Mouse (Mus musculus) embryo, embryonic 11 days (tissue): ENCODE data around the gene Mapt.

Experiments used
- DNase-seq: peaks from one replicate; pipeline ENCODE4 v3.0.0-alpha.2; 2015

Mapt gene

DNA sequence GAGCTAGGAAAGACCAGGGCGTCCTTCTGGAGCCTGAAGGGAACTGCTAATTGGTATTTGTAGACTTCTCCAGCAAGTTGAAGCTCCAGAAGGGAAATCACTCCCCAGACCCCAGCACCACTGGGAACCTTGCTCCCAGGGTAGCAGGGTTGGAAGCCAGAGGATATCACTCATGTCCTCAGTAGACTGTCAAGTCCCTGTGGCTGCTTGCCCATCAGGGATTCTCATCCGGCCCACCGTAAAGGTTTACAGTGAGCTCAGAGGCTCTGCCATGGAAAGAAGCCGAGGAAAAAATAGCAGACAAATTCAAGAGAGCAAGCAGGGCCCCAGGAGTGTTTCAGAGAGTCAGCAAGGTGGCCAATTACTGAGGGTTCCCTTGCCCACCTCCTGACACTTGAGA, 47.9 kb downstream of the Mapt start:
- DNase-seq, result no peak

DNA sequence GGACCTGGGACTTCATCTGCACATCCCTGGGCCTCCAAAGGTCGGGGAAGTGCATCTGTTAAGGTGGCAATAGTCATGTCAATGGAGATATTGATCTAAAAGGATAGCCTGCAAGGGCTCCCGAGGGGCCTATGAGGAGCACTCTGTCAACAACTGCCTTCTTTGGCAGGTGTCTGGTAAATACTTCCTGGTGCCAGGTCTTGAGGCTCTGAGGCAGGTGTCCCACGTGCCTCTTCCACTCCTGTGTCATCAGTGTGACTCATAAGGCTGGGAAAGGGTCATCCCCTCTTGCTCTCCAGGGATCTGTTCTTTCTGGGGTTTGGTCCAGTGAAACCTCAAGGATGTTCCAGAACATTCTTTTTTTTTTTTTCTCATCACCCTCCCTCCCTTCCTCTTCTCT, 48.3 kb downstream of the Mapt start:
- DNase-seq, result no peak

DNA sequence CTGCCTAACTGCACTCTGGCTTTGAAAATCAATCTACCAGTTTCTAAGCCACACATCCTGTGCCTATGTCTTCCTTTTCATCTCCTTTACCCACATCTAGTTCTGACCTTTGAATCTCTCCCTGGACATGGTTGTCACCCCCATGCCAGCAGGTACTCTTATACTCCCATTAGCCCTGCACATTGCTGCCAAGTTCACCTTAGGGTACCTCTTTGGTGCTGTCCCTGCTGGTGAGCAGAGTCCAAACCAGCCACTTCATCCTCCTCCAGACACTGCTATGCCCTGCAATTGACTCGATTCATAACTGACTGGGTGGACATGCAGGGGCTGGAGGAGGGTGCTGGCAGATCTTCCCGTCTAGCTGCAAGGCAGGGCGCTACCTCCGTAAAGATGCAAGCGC, 50.3 kb downstream of the Mapt start:
- DNase-seq, result no peak

DNA sequence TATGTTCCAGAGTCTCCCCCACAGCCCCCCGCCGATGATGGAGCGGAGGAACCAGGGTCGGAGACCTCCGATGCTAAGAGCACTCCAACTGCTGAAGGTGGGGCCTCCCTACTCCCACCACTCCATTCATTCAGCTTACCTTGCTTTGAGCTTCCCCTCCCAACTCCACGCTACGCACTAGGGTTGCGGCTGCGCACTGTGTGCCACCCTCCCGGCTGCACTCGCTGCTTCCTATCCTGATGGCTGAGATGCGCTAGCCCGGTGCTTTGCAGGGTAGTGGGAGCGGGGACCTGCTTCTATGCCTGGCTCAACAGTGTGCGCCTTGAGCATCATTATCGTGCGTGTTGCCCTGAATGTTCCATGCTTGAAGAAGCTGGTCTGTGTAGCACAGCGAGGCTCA, 55.9 kb downstream of the Mapt start:
- DNase-seq, result no peak

DNA sequence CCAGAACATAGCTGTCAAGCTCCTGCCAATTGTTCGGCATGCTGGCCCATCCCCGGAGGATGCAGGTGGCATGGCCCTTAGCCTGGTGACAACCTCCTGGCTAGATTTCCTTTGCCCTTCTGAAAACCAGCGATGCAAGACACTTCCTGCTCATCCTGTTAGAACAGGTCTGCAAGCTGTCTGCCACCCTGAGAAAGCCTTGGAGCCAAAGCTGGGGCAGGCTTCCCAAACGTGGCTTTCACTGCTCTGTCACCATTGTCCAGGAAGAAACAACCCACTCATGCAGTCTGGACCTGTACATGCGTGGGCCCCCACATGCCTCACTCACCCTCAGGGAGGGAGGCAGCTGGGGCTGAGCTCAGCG, 57.6 kb downstream of the Mapt start:
- DNase-seq, result no peak

DNA sequence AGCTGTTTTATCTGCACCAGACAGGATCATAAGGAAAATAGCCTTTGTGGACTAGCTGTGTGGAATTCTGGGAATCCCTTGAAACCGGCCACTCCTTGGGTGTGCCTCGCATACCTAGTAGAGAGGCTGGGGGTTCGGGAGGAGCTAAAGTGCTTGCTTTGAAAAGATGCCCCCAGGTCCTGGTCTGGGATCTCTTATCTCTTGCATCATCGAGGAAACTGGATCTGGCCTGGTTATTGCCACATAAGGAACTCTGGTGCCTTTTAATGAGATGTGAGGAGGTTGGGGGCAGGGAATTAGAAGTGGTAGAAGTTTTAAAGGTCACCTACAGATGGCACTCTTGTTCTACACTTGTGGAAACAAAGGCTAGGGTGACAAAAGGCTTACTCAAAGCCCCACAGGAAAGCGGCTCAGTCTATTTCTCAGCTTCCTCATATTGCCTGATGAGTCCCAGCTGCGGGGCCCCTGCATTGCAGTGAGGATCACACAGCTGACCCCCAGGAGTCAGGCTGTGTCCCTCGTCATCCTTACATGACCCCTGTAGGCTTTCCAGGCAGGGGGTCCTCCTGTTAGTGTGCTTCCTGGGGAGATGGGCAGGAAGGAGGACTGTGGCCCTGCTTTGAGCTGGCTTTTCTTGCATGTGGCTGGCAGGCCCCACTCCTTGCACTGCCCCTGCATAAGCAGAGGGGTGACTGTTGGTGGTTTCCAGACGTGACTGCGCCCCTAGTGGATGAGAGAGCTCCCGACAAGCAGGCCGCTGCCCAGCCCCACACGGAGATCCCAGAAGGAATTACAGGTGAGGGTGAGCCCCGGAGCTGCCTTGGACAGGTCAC, 58.2 kb downstream of the Mapt start:
- peak; percentile 86 for DNase-seq

DNA sequence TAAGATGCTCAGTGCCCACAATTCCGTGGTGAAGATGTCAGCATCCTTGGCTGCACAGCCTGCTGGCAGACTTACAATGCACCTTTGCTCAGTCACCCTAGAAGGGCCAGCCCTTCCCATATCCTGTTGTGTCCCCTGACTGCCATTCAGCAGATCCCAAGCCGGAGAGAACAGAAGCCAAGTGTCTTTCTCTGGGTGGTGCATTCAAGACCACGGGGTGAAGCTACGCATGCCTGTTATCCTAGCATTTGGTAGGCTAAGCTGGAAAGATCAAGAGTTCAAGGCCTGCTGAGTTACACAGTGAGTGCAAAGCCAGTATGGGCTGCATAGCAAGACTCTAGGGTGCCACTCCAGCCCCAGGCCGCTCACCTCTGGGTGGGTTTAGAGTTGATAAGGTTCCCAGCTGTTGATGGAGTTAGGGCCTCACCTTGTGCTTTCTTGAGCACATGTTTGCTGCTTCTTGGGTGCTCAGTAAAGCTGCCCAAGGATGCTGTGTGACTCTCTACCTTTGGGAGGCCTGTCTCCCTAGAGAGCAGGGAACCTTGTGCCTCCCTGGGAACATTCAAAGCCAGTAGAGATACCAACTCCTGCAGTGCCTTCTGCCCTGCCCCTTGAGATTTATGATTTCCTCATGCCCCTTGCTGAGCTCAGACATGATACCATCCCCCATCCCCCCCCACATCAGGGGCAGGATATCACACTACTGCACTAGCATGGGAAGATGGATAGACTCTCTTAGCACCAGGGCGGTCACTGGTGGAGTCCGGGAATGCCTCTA, 61.4 kb downstream of the Mapt start:
- no peak for DNase-seq

DNA sequence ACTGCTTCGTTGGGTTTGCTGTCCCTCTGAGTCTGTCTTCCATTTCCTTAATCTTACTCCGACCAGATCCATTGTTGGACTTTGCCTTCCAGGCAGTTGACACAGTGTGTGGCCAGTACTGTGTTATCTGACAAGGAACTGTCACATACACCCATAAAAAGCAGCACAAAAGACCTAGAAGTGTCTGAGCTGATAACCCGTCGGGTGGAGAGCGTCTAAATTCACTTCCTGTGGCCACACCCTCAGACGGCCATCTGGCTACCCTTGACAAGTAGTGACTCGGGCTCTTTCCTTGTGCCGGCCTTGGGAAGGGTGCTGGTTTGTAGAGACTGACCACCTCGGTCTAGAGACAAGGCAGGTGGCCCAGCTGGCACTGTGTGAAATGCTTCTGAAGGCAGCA, 62.1 kb downstream of the Mapt start:
- DNase-seq, result no peak

DNA sequence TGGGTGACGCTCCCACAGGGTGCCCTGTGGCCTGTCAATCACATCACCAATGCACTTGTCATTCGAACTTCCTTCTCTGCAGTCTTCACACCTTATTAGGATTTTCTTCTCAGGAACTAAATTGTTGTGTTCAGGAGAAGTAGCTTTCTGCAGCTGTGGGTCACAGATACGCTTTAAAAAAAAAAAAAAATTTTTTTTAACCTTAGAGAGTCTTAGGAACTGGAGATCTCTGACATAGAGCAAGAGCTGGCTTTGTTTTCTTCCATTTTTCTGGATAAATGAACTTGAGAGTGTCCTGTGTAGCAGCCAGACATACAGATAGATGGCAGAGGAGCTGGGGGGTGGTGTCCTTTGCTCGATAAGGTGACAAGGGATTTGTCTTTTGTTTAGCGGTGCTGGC, 64.0 kb downstream of the Mapt start:
- no peak for DNase-seq

DNA sequence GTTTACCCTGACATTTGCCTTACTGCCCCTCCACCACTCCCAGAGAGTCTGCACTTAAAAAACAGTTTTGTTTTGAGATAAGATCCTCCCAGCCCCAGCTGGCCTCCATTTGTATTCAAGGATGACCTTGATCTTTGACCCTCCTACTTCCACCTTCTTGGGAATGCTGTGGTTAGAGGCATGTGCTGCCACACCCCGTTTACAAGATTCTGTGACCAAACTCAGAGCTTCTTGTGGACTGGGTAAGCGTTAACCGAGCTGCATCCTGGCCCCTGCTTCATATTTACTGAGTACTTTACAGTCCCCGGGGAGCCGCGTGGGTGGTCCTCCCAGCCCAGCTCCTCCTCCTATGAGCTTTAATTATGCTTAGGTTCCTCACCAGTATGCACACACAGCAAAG, 64.5 kb downstream of the Mapt start:
- DNase-seq, result peak; percentile 25

DNA sequence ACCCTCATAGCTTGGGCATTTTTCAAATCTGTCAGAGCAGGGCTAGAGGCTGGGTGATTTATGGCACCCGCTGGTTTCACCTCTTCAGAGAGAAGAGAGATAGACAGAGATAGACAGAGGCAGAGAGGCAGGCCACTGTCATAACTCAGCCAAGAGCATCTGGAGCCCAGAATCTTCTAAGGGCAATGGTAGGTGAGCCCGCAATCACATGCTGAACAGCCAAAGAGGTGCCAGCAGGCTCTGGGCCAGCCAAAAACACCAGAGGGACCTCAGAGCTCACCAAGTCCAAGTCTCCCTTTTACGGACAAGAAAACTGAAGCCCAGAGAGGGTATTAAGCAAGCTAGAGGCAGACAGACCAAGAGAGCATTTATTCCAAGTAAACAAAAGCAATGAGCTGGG, 66.5 kb downstream of the Mapt start:
- no peak for DNase-seq

DNA sequence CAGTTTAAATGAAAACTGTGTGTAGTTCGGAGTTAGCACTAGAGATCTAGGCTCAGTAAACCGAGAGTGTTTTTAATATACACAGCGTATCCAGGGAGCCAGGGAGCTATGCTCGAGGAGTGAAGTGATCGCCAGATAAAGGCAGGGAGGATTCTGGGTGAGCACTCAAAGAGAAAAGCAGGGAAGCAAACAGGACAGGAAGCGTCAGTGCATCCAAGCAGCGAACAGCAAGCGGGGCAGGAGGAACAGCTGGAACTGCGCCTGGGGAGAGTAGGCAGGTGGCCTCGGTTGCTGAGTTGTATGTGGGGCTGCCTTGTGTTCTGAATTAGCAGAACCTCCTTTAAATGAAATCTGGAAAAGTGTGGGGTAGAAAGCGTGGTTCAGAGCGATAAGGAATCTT, 71.4 kb downstream of the Mapt start:
- peak; percentile 26 for DNase-seq

DNA sequence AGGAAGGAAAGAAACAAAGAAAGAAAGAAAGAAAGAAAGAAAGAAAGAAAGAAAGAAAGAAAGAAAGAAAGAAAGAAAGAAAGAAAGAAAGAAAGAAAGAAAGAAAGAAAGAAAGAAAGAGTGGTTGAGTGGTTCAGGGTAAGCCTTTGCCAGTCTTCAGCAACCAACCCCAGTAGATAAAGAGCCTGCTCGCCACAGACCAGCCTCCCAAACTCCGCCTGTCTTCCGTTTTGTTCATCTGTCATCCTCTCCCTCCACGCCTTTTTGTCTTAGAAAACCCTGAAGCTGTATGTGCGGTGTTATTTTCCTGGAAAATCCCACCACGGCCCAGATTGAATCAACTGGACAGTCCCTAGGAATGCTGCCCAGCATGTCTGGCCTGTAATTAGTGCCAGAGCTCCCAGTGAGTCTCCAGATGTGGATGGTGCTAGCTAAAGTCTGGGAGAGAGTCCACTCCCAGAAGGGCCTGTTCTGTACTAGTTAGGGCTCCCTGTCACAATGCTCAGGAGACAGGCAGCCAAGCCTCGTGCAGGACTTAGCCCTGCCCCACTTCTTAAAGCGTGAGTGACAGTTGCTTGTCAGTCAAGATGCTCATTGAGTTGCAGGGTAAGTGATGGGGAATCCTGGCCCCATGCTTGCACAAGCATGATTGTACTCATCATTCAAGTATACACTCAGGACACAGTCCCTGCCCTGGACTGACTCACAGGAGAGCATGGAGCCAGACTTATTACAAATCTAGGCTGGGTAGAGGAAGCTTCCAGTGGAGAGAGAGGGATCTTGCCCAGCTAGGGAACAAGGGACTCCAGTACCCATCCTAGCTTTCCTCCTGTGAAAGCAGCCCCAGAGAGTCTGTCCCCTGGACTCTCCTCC, 72.1 kb downstream of the Mapt start:
- peak; percentile 49 for DNase-seq

DNA sequence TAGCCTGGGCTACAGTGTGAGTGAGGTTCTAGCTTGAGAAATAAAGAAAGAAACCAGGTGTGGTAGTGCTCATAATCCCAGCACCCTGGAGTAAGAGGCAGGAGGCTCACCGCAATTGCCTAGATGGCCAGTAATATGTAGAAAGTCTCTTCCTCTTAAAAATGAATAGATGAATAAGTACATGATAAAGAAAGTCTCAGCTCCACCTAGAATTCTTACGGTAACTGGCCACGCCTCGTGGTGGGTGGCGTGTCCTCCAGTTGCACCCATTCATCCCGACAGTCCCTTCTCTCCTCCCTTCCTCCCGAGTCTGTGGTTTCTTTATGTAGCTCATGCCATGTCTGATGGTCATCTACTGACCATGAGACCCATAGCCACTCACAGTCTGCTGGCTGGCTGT, 74.5 kb downstream of the Mapt start:
- DNase-seq, result no peak

DNA sequence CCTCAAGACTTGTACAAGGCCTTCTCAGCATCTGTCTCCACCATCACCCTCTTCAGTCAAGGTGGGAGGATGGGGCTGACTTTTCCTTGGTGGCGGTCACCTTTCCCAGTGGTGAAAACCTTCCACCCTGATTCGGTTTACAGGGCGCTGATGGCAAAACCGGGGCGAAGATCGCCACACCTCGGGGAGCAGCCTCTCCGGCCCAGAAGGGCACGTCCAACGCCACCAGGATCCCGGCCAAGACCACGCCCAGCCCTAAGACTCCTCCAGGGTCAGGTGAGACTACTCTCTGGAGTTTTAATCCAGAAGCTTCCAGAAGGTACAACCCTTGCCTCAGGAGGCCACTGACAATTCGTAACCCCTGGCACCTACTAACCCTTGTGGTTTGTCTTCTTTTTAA, 75.3 kb downstream of the Mapt start:
- no peak for DNase-seq

DNA sequence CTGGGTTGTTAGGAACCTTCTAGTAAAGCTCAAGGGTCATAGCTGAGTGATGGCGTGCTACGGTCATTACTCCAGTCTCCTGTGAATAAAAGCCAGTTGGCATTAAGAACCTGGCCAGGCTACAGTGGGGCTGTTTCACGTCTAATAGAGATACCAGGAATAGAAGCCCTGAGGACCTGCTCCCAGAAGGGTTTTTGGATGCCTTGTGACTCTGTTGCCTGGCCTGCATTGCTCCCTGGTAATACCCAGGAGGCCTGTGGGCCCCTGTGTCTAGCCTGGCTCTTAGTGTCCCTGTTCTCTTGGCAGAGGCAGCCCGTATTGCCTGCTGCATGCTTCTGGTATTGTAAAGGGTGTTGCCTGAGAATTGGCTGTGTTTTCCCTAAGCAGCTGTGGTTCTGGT, 75.9 kb downstream of the Mapt start:
- no peak for DNase-seq

DNA sequence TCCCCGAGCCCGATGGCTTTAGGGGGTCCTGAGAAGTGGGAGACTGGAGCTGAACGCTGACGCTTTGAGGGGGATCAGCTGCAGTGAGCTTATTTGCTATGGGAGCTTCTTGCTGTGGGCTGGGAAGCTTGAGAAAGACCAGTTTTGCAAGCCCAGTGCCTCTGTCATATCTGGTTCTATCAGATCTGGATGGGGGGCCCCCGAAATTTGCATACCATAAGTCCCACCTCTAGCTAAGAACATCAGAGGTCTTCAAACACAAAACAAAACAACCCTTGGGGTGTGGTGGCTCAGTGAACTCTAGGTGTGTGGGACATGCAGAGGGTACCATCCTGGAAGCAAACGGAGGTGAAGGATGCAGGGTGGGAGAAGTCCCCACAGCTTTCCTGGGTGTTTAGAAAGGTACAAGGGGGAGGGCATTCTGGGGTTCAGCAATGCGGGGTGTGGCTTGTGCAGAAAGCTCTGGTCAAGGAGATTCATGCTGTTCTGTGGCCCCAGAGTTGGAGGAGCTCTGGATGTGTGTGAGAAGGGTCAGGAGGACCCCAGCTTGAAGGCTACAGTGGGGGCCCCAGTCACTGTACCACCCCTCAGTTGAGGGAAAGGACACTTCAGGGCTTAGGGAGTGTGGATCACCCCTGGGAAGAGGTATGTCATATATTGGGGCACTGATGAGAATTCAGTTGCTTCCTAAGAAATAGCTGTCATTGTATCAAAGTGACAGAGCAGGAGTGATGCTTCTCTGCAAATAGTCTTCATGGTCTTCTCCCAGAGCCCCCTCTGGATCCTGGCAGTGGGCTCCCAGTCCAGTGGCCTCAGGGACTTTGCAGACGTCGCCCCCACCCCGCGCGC, 78.4 kb downstream of the Mapt start:
- no peak for DNase-seq

DNA sequence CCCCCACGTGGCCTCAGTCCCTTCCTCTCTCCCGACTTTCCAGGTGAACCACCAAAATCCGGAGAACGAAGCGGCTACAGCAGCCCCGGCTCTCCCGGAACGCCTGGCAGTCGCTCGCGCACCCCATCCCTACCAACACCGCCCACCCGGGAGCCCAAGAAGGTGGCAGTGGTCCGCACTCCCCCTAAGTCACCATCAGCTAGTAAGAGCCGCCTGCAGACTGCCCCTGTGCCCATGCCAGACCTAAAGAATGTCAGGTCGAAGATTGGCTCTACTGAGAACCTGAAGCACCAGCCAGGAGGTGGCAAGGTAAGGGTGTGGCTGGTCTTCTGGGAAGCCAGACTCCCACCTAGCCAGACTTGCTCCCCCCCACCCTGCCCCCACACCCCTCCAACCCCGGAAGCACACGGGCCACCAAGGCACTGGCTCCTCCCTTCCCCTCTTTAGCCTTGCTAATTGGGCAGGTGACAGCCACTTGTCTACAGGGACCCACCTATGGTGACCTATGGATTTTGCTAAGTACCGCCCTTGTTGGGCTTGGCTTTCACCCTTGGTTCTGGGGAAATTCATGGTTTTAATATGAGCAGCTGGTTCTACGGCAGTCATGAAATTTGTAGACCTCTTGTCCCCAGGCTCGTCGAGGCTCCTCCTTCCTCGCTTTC, 79.2 kb downstream of the Mapt start:
- no peak for DNase-seq

DNA sequence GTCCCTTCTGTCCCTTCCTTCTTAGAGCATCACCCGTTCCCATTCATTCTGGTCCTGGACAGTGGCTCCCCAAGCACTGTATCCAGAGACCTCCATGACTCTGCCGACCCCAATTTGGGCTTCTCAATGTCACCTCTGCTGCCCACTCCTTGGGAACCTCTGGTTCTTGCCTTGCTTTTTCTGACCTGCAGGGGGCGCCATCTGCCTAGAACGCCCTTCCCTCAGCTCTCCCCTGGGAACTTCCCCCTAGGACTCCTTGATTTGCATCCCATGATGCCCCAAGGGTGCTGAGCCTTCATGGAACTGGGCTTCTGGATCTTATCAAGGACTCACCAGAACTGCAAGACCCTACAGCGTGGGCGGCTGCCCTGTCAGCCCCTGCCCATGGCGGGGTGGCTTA, 80.5 kb downstream of the Mapt start:
- no peak for DNase-seq

DNA sequence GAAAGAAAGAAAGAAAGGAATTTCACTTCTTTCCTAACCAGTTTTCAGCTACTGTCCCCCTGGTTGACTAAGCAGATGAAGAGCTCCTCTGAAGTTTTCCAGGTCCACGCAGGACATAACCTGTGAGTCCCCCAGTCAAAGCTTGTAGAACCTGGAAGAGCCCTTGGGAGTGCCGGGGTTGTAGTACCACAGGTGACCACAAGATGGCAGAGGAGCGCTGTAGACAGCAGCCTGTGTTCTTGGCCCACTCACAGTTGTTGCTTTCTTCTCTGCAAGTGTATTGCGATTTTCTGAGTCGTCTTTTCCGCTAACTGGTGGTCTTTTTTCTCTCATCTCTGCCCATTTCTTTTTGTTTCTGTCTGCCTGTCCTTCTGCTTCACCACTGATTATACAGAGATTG, 84.5 kb downstream of the Mapt start:
- DNase-seq, result peak; percentile 84

DNA sequence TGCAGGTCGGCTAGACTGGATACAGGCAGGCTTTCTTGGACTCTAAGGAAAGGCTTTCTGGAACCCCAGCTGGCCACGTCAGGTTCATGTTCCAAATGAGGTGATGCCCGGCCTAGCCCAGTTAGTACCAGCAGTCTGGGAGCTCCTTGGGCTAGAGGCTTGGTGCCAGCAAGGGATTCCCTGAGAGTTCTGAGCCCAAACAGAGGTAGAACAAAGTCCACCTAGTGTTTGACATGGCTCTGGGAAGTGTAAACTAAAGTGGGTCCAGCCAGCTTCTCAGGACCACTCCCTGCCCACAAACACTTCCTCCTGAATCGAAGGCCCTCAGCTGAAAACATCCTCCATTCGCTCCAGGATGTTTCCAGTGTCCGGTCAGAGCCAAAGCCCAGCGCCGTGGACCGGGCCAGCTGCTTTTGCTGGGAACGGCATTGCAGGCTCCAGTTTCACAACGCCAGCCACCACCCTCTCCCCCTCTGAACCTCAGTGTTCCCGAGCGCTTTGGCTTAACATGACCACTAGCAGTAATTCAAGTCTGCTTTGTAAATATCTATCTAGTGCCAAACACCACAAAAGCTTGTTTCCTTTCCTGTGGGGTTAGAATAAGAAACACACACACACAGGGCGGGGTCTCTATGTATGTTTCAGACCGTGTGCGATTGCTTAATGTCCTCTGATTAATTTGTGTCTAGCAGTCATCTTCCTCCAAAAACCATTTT, 85.7 kb downstream of the Mapt start:
- DNase-seq, result no peak
